Mouse (Mus musculus) kidney, embryonic 14.5 days (tissue): ENCODE results near the gene Pabpn1. TPM values are rescaled to one million over a fixed set of nuclear protein-coding genes. Genes with fewer than 3 reads are reported as not detected.

Experiments used
- ATAC-seq: fragments of 200-750 bp; cut with Nextera tagmentation; 2 replicates; pipeline ENCODE4 v1.8.0; 2017; ENCODE audit warnings: moderate number of reproducible peaks, mild to moderate bottlenecking, moderate TSS enrichment, moderate library complexity; ENCODE audit not compliant: low FRiP score, low TSS enrichment
- H3K27ac ChIP-seq: fragments of 300-500 bp; sonication (generic); 2 replicates; pipeline ENCODE4 v1.5.1; 2014; ENCODE audit warnings: low read depth, mild to moderate bottlenecking, low read length, moderate library complexity, mixed read lengths
- H3K27me3 ChIP-seq: fragments of 300-500 bp; sonication (generic); 2 replicates; pipeline ENCODE4 v1.6.1; 2014; ENCODE audit warnings: mild to moderate bottlenecking, low read length; ENCODE audit not compliant: control insufficient read depth, insufficient read depth
- H3K36me3 ChIP-seq: fragments of 300-500 bp; sonication (generic); 2 replicates; pipeline ENCODE4 v1.6.1; 2014; ENCODE audit warnings: low read length, mixed read lengths; ENCODE audit not compliant: control insufficient read depth, insufficient read depth
- H3K4me1 ChIP-seq: fragments of 300-500 bp; sonication (generic); 2 replicates; pipeline ENCODE4 v1.6.1; 2014; ENCODE audit warnings: low read length, mixed read lengths; ENCODE audit not compliant: control insufficient read depth, insufficient read depth
- H3K4me2 ChIP-seq: fragments of 300-500 bp; sonication (generic); replicated peaks from 2 replicates; pipeline ENCODE4 v1.6.1; 2014; ENCODE audit warnings: low read depth, mild to moderate bottlenecking, low read length
- H3K4me3 ChIP-seq: fragments of 300-500 bp; sonication (generic); 2 replicates; pipeline ENCODE4 v1.5.1; 2014; ENCODE audit warnings: mild to moderate bottlenecking, low read length
- H3K9ac ChIP-seq: fragments of 300-500 bp; sonication (generic); 2 replicates; pipeline ENCODE4 v1.6.1; 2014; ENCODE audit warnings: low read depth, mild to moderate bottlenecking, low read length, moderate library complexity
- H3K9me3 ChIP-seq: fragments of 300-500 bp; sonication (generic); 2 replicates; pipeline ENCODE4 v1.6.1; 2016; ENCODE audit warnings: low read length; ENCODE audit not compliant: control insufficient read depth
- WGBS: fragments of 180-500 bp; shearing (Covaris S2); extraction: QIAGEN DNeasy Blood & Tissue Kit; methylation state at CpG from one replicate; pipeline ENCODE4 v1.1.7; 2014; 5-methylcytosine and 5-hydroxymethylcytosine counted together
- polyA plus RNA-seq: library from polyadenylated mRNA; unstranded; fragments of >200 nt; fragmentation: Nextera tagmentation; extraction: Ambion mirVana; gene quantifications from 2 replicates; pipeline ENCODE4 v1.2.1, GENCODE M21; 2014

The Pabpn1 gene
- polyA plus RNA-seq, 1 experiment from 2014 or later = 178 TPM

- peaks cover 7% of the 10 kb centered on the region for H3K9me3 ChIP-seq
- H3K4me2 ChIP-seq = peak overlapping the region; percentile 93
- under 1% methylated on average over 54 of the region's 58 CpGs for WGBS
- peak overlapping the region; percentile 99 for H3K27ac ChIP-seq
- peak overlapping the region; percentile 50 for H3K4me3 ChIP-seq
- H3K4me1 ChIP-seq = peaks cover 23% of the 10 kb centered on the region
- peak overlapping the region; percentile 86 for H3K9ac ChIP-seq
- H3K27me3 ChIP-seq = no peaks in the 10 kb centered on the region
- ATAC-seq = peak; percentile 88
- peaks cover 9% of the 10 kb centered on the region; the same call in 1 of the 2 replicates for H3K36me3 ChIP-seq
Observed at GRCm38 (mm10) chr14:54926401-54927158, 34.3 kb downstream of the Pabpn1 start.

- H3K4me3 ChIP-seq = peak overlapping the region; percentile 50
- peaks cover 23% of the 10 kb centered on the region for H3K4me1 ChIP-seq
Observed at GRCm38 (mm10) chr14:54927296-54927695, 35.0 kb downstream of the Pabpn1 start.

GRCm38 (mm10) chr14:54929801-54930200 lies 37.5 kb downstream of the Pabpn1 start:
- Histone ChIP-seq H3K9me3 (no peaks in the 10 kb centered on the region), H3K4me2 (no peak overlapping the region), H3K27ac (no peak overlapping the region), H3K9ac (no peak overlapping the region), H3K4me1 (peaks cover 22% of the 10 kb centered on the region), H3K36me3 (no peaks in the 10 kb centered on the region), H3K27me3 (no peaks in the 10 kb centered on the region), H3K4me3 (no peak overlapping the region)
- WGBS = 68% methylated on average over 5 of the region's 5 CpGs
- no peak for ATAC-seq

More at GRCm38 (mm10) chr14:54927296-54927695, 35.0 kb downstream of the Pabpn1 start:
- no peak for ATAC-seq
- Histone ChIP-seq H3K9ac (peak overlapping the region; percentile 86; the same call in 1 of the 2 replicates), H3K9me3 (peaks cover under 1% of the 10 kb centered on the region; the same call in 1 of the 2 replicates), H3K36me3 (peaks cover 3% of the 10 kb centered on the region; the same call in 1 of the 2 replicates), H3K27ac (peak overlapping the region; percentile 99), H3K27me3 (no peaks in the 10 kb centered on the region), H3K4me2 (peak overlapping the region; percentile 93)
- WGBS = 13% methylated on average over 7 of the region's 7 CpGs

- no peaks in the 10 kb centered on the region for H3K9me3 ChIP-seq
- WGBS = 31% methylated on average over 2 of the region's 2 CpGs
- no peak overlapping the region for H3K9ac ChIP-seq
- H3K4me3 ChIP-seq = no peak overlapping the region
- no peaks in the 10 kb centered on the region for H3K27me3 ChIP-seq
- H3K36me3 ChIP-seq = no peaks in the 10 kb centered on the region
- H3K4me2 ChIP-seq = no peak overlapping the region
- H3K27ac ChIP-seq = no peak overlapping the region
- H3K4me1 ChIP-seq = peaks cover 16% of the 10 kb centered on the region
- ATAC-seq = no peak
Observed at GRCm38 (mm10) chr14:54930431-54930830, 38.1 kb downstream of the Pabpn1 start.

- no peaks in the 10 kb centered on the region for H3K9me3 ChIP-seq
- H3K9ac ChIP-seq = no peak within 1 kb of the TSS
- no peak within 1 kb of the TSS for H3K4me2 ChIP-seq
- H3K27ac ChIP-seq = no peak within 1 kb of the TSS
- 0 out of 2 replicates have a peak, but pooled peaks have one; percentile 14 for ATAC-seq
- H3K4me1 ChIP-seq = peaks cover 17% of the 10 kb centered on the region
- no peaks in the 10 kb centered on the region for H3K27me3 ChIP-seq
- H3K36me3 ChIP-seq = no peaks in the 10 kb centered on the region
- WGBS = 28% methylated on average over 6 of the region's 6 CpGs
- no peak within 1 kb of the TSS for H3K4me3 ChIP-seq
Observed at GRCm38 (mm10) chr14:54932645-54933150, 40.4 kb downstream of the Pabpn1 start, which contains the start of gene Il25. TSS of gene Il25 (plus strand) at chr14:54932695.

- peak; percentile 22; the same call in 1 of the 2 replicates for ATAC-seq
- no peak within 1 kb of the TSS for H3K4me3 ChIP-seq
- H3K9me3 ChIP-seq = no peaks in the 10 kb centered on the region
- WGBS = 24% methylated on average over 8 of the region's 8 CpGs
- peaks cover 24% of the 10 kb centered on the region for H3K4me1 ChIP-seq
- no peaks in the 10 kb centered on the region for H3K36me3 ChIP-seq
- H3K9ac ChIP-seq = peak within 1 kb of the TSS; percentile 37
- H3K27ac ChIP-seq = peak within 1 kb of the TSS; percentile 63
- 0 out of 2 replicates have a peak within 1 kb of the TSS, but pooled peaks have one; percentile 15 for H3K4me2 ChIP-seq
- no peaks in the 10 kb centered on the region for H3K27me3 ChIP-seq
Observed at GRCm38 (mm10) chr14:54935904-54936830, 43.9 kb downstream of the Pabpn1 start, which contains the start of gene Cmtm5. TSS of gene Cmtm5 (plus strand) at chr14:54936261.

GRCm38 (mm10) chr14:54936831-54937160 lies 44.5 kb downstream of the Pabpn1 start:
- H3K27ac ChIP-seq = peak overlapping the region; percentile 63
- WGBS = 32% methylated on average over 6 of the region's 6 CpGs
- H3K9ac ChIP-seq = peak overlapping the region; percentile 37
- H3K9me3 ChIP-seq = no peaks in the 10 kb centered on the region
- H3K4me1 ChIP-seq = peaks cover 24% of the 10 kb centered on the region
- H3K36me3 ChIP-seq = no peaks in the 10 kb centered on the region
- H3K4me3 ChIP-seq = no peak overlapping the region
- ATAC-seq = 0 out of 2 replicates have a peak, but pooled peaks have one; percentile 4
- H3K27me3 ChIP-seq = no peaks in the 10 kb centered on the region
- H3K4me2 ChIP-seq = 0 out of 2 replicates have a peak overlapping the region, but pooled peaks have one; percentile 15

GRCm38 (mm10) chr14:54937361-54938182 lies 45.3 kb downstream of the Pabpn1 start:
- no peak for ATAC-seq

More at GRCm38 (mm10) chr14:54937361-54938182, 45.3 kb downstream of the Pabpn1 start:
- Histone ChIP-seq H3K36me3 (no peaks in the 10 kb centered on the region), H3K9ac (no peak overlapping the region), H3K4me1 (peaks cover 23% of the 10 kb centered on the region), H3K4me2 (no peak overlapping the region), H3K27me3 (no peaks in the 10 kb centered on the region), H3K27ac (no peak overlapping the region), H3K9me3 (no peaks in the 10 kb centered on the region), H3K4me3 (no peak overlapping the region)
- WGBS = 82% methylated on average over 16 of the region's 16 CpGs
